Mouse (Mus musculus) layer of hippocampus, adult 9-11 months (tissue): Measurements from ENCODE around the gene Itga1.

Experiments
- DNase-seq: peaks from one replicate; pipeline ENCODE4 v3.0.0; 2022

Gene Itga1

DNA sequence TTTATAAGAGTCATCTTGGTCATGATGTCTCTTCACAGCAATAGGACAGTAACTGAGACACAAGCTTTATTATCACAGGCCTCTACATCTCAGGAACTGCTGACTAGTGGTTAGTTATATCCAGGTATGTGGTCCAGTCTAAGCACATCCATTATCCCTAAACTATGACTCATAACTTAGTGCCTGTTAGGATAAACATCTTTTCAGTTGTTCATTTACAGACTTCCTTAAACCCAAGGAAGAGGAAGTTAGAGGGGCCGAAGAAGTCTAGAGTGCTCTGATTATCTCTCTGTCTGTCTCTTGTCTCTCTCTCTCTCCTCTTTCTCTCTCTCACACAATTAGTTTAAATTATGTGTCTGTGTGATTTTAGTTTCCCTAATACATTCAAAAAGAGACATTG lies 117.1 kb downstream of the Itga1 start:
- DNase-seq, result no peak

GRCm38 (mm10) chr13:114983116-114983515 lies 118.6 kb downstream of the Itga1 start:
- DNase-seq, result no peak

DNA sequence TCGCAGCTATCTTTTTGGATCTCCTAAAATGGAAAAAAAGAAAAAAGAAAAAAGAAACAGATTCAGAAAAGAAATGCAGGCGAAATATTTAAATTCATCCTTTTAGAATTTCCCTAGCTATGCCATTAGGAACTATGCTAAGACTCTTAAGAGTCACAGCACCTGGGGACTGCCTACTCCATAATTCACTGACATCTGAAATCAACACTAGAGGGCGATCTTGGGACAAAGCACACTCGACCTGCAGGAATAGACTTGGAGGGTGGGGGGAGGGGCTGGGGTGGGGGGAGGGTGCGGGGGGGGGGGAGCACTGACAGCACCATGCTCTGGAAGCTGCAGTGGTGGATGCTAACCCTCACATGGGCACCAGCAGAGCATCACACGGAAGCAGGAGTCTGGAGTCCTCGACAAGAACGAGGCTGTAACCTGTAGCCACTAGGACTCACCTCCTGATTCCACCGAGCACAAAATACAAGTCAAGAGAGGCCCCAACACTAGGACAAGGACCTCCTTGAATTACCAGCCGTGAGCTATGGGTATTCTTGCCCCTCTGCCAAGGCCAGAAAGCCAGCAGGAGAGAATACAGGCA lies 120.8 kb downstream of the Itga1 start:
- no peak for DNase-seq

GRCm38 (mm10) chr13:114974484-114975042 lies 127.2 kb downstream of the Itga1 start:
- no peak for DNase-seq

DNA sequence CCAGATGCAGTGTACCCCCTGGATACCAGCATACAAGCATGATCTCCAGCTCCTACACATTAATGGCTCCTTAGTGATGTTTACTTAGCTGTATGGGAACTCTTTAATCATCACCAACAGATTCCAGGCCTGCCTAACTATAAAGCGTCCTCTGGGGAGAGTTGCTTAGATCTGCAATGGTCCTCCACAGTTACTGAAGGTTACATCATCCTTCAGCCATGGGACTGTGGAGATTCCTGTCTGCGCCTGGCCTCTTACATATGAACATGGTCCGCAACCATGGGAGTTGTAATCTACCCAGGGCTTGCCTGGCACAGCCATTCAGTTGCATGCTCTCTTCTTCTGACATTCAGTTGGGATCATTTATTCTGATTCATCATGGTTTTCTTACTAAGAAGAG lies 129.9 kb downstream of the Itga1 start:
- DNase-seq, result no peak

- peak; percentile 70 for DNase-seq
These were observed 137.5 kb downstream of the Itga1 start for GRCm38 (mm10) chr13:114964233-114964632.

- no peak for DNase-seq
These were observed 147.2 kb downstream of the Itga1 start for GRCm38 (mm10) chr13:114954516-114954915.

DNA sequence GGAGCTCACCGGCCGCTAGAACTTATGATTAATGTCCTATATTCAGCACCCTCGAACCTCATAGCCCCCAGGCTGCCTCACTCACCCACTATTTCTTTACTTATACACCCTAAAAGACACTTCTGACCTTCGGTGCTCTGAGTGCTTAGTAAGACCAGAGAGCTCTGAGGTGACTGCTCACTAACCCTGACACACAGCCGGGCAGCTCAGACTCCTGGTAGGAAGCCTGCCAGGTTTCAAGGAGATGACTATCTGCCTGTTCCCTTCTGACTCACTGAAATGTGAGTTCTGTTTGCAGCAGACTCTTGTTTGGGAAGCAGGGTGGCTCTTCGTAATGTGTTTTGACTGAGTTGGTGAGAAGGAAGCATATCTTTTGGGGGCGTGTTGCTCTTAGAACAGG lies 168.2 kb downstream of the Itga1 start:
- no peak for DNase-seq

- DNase-seq, result peak; percentile 11
These were observed 169.9 kb downstream of the Itga1 start, which contains the start of gene Itga2 for GRCm38 (mm10) chr13:114931775-114932294. Itga2 (minus strand) TSS chr13:114932100.

DNA sequence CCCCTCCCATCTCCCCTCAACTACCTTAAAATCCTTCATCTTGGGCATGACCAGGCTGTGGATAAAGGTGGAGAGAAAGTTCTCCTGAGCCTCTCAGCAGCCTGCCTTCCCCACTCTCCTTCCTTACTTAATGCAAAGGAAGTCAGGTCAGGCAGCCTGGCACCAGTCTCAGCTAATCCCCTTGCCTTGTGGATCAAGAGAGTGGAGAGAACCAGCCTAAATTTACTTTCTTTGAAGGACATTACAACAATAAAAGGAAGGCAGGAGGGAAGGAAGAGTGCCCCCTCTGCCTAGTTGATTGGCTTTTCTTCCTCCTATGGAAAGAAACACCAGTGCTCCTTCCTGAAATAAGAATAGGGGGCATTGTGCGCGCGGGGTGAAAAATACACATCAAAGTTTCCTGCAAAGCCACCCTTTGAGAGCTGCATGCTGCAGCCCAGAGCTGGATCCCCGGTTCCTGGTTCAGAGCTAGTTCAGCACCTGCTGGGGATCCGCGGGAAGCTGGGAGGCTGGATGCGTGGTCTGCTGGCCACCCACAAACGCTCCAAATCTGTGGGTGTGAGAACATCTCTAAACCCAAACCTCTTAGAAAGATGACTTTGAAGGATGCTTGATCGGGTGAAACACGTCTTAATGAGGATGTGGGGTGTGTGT lies 170.6 kb downstream of the Itga1 start:
- DNase-seq, result no peak

- no peak for DNase-seq
These were observed 177.0 kb downstream of the Itga1 start for GRCm38 (mm10) chr13:114924785-114925184.

DNA sequence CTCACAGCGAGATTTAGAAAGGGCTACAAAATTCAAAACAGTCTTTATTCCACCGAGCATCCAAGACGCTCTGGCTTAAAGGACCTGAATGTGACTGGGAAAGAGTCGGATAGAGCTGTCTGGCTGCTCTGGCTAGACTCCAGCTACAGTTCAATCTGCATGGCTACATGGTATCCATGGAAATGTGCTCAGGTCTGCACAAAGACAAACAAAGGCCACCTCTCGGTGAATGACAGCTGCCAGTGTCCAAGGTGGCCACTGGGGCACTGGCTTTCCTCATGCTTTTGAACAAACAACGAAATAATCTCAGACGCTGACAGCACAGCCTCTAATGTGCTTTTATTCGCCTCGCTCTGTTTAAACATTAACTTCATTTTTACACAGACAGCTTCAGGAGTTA lies 178.4 kb downstream of the Itga1 start:
- no peak for DNase-seq

GRCm38 (mm10) chr13:114915767-114916166 lies 186.0 kb downstream of the Itga1 start:
- no peak for DNase-seq

DNA sequence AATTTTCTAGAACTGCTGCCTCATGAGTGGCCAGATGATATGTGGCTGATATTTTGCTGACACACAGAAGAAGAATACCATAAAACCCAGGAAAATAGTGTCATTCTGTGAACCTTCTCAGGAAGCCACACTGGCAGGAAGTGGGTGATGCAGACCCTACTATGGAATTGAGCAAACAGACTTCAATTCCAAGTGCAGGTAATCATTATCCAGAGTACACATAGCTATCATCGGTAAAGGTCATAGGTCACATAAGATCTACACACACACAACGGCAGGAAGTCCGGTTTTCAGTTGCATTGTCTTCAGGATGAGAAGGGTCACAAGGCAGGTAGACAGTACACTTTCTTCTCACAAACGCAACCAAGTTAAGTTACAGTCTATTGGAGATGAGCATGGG lies 186.8 kb downstream of the Itga1 start:
- DNase-seq, result no peak

- DNase-seq, result no peak
These were observed 187.2 kb downstream of the Itga1 start for GRCm38 (mm10) chr13:114914559-114914958.

DNA sequence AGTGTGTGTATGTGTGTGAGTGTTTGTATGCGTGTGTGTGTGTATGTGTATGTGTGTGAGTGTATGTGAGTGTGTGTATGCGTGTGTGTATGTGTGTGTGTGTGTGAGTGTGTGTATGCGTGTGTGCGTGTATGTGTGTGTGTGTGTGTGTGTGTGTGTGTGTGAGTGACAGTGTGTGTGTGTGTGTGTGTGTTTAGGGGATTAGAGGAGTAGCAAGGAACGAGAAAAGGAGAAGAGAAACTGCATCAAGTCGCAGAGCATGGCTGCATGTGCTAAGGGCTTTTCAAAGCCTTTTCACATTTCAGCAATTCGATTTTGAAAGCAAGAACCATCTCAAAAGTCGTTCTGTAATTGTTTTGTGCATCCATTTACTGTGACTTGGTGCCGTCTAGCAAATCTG lies 191.1 kb downstream of the Itga1 start:
- DNase-seq, result no peak

DNA sequence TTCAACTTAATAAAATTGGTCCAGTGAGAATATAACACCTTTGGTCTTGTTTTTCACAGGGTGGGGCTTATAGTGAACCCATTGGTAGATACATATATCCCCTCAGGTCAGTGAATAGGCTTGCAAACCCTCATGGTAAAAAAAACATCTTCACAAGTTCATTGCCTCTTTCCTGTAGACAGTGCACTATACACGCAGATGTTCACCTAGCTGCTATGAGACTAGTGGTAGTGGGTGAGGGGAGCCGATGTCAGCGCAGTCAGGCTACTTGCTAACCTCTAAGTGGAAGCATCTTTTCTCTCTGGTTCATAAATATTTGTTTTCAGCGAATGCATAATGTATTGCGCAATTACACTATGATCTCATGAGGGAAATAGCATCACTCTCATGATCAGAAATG lies 192.2 kb downstream of the Itga1 start:
- no peak for DNase-seq

DNA sequence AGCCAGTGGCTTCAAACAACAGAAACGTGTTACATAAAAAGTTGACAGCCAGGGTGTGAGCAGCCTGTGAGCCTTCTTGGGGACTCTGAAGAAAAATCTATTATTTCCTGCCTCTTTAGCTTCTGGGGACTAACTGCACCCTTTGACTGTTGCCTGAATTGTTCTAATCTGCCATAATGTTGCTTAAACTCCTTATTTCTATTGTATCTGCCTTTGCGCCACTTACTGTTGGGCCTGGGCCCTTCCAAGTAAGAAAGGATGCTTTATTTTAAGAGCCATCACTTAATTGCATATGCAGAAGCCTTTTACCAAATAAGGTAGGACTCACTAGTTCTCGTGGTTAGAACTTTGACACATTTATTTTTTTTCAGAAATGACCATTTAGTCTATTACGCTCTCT lies 193.9 kb downstream of the Itga1 start:
- DNase-seq, result no peak
